Mouse (Mus musculus) heart, embryonic 15.5 days (tissue): ENCODE measurements at regions not wholly inside any gene's neighbourhood (a gene's known extent, or its start where the extent isn't known, plus 50 kb on each side); places are given as distances from the start of the nearest gene placed in this dataset.

Source experiments
- ATAC-seq: fragments of 200-750 bp; cut with Nextera tagmentation; replicated peaks from 2 replicates; pipeline ENCODE4 v1.8.0; 2017; ENCODE audit warnings: low read depth, moderate TSS enrichment; ENCODE audit not compliant: insufficient number of reproducible peaks, insufficient read depth, low FRiP score
- H3K27ac ChIP-seq: fragments of 300-500 bp; sonication (generic); 2 replicates; pipeline ENCODE4 v1.5.1; 2015; ENCODE audit warnings: mild to moderate bottlenecking, inconsistent platforms
- H3K27me3 ChIP-seq: fragments of 300-500 bp; sonication (generic); 2 replicates; pipeline ENCODE4 v1.6.1; 2015; ENCODE audit warnings: inconsistent platforms
- H3K36me3 ChIP-seq: fragments of 300-500 bp; sonication (generic); 2 replicates; pipeline ENCODE4 v1.6.1; 2015; ENCODE audit warnings: mild to moderate bottlenecking, inconsistent platforms
- H3K4me1 ChIP-seq: fragments of 300-500 bp; sonication (generic); replicated peaks from 2 replicates; pipeline ENCODE4 v1.6.1; 2015; ENCODE audit warnings: inconsistent platforms
- H3K4me2 ChIP-seq: fragments of 300-500 bp; sonication (generic); 2 replicates; pipeline ENCODE4 v1.6.1; 2015; ENCODE audit warnings: inconsistent platforms, mild to moderate bottlenecking, moderate library complexity
- H3K4me3 ChIP-seq: fragments of 300-500 bp; sonication (generic); 2 replicates; pipeline ENCODE4 v1.5.1; 2015; ENCODE audit warnings: mild to moderate bottlenecking, inconsistent platforms
- H3K9ac ChIP-seq: fragments of 300-500 bp; sonication (generic); 2 replicates; pipeline ENCODE4 v1.6.1; 2015; ENCODE audit warnings: mild to moderate bottlenecking, inconsistent platforms
- H3K9me3 ChIP-seq: fragments of 300-500 bp; sonication (generic); replicated peaks from 2 replicates; pipeline ENCODE4 v1.6.1; 2016; ENCODE audit warnings: inconsistent platforms
- WGBS: fragments of 180-500 bp; shearing (Covaris S2); methylation state at CpG from one replicate; pipeline ENCODE4 v1.1.7; 2015; ENCODE audit warnings: mixed read lengths; 5-methylcytosine and 5-hydroxymethylcytosine counted together

GRCm38 (mm10) chr5:133675636-133676035 lies 423.9 kb upstream of the Castor2 start:
- 65% methylated on average over 3 of the region's 3 CpGs for WGBS
- Histone ChIP-seq H3K36me3 (no peaks in the 10 kb centered on the region), H3K9me3 (no peaks in the 10 kb centered on the region), H3K27ac (no peak overlapping the region), H3K9ac (no peak overlapping the region), H3K27me3 (no peaks in the 10 kb centered on the region), H3K4me1 (peaks cover 2% of the 10 kb centered on the region; the same call in 1 of the 2 replicates), H3K4me2 (no peak overlapping the region), H3K4me3 (no peak overlapping the region)
- ATAC-seq: no peak

- Histone ChIP-seq H3K9ac (no peak overlapping the region), H3K9me3 (no peaks in the 10 kb centered on the region), H3K27ac (no peak overlapping the region), H3K4me3 (no peak overlapping the region), H3K36me3 (no peaks in the 10 kb centered on the region), H3K4me1 (peaks cover 2% of the 10 kb centered on the region; the same call in 1 of the 2 replicates), H3K4me2 (no peak overlapping the region), H3K27me3 (peaks cover 4% of the 10 kb centered on the region)
- 39% methylated on average over 6 of the region's 6 CpGs for WGBS
- ATAC-seq: no peak
Measured at GRCm38 (mm10) chr5:133666473-133666872, 433.0 kb upstream of the Castor2 start.

GRCm38 (mm10) chr5:133662474-133663256 lies 436.8 kb upstream of the Castor2 start:
- Histone ChIP-seq H3K36me3 (no peaks in the 10 kb centered on the region), H3K27me3 (peaks cover 4% of the 10 kb centered on the region), H3K9ac (no peak overlapping the region), H3K4me1 (no peaks in the 10 kb centered on the region; the same call in 1 of the 2 replicates), H3K4me2 (no peak overlapping the region), H3K4me3 (no peak overlapping the region), H3K27ac (no peak overlapping the region), H3K9me3 (no peaks in the 10 kb centered on the region)
- 80% methylated on average over 7 of the region's 7 CpGs for WGBS
- ATAC-seq: no peak

- H3K36me3 ChIP-seq: no peaks in the 10 kb centered on the region
- 82% methylated on average over 11 of the region's 11 CpGs for whole genome bisulfite sequencing
- H3K4me1 ChIP-seq: no peaks in the 10 kb centered on the region
- no peaks in the 10 kb centered on the region for H3K9me3 ChIP-seq
- ATAC-seq: no peak
- no peak overlapping the region for H3K27ac ChIP-seq
- H3K4me3 ChIP-seq: no peak overlapping the region
- H3K4me2 ChIP-seq: no peak overlapping the region
- no peak overlapping the region for H3K9ac ChIP-seq
- no peaks in the 10 kb centered on the region; the same call in 1 of the 2 replicates for H3K27me3 ChIP-seq
Measured at GRCm38 (mm10) chr5:133660351-133660750, 439.2 kb upstream of the Castor2 start.

GRCm38 (mm10) chr5:133656837-133657236 lies 442.7 kb upstream of the Castor2 start:
- Histone ChIP-seq H3K4me3 (no peak overlapping the region), H3K27me3 (no peaks in the 10 kb centered on the region), H3K4me1 (no peaks in the 10 kb centered on the region), H3K27ac (no peak overlapping the region), H3K4me2 (no peak overlapping the region), H3K36me3 (no peaks in the 10 kb centered on the region), H3K9me3 (no peaks in the 10 kb centered on the region; the same call in 1 of the 2 replicates), H3K9ac (no peak overlapping the region)
- 76% methylated on average over 8 of the region's 8 CpGs for WGBS
- no peak for ATAC-seq

- no peak overlapping the region for H3K4me2 ChIP-seq
- no peak overlapping the region for H3K4me3 ChIP-seq
- WGBS: 67% methylated on average over 1 of the region's 1 CpGs
- no peak for ATAC-seq
- no peak overlapping the region for H3K27ac ChIP-seq
- H3K9me3 ChIP-seq: no peaks in the 10 kb centered on the region; the same call in 1 of the 2 replicates
- H3K9ac ChIP-seq: no peak overlapping the region
- H3K27me3 ChIP-seq: no peaks in the 10 kb centered on the region
- H3K4me1 ChIP-seq: no peaks in the 10 kb centered on the region
- no peaks in the 10 kb centered on the region for H3K36me3 ChIP-seq
Measured at GRCm38 (mm10) chr5:133653431-133653830, 446.1 kb upstream of the Castor2 start.

- no peak overlapping the region for H3K27ac ChIP-seq
- no peak overlapping the region for H3K4me3 ChIP-seq
- no peaks in the 10 kb centered on the region for H3K27me3 ChIP-seq
- H3K9ac ChIP-seq: no peak overlapping the region
- no peaks in the 10 kb centered on the region for H3K36me3 ChIP-seq
- no peak overlapping the region for H3K4me2 ChIP-seq
- ATAC-seq: no peak
- no peaks in the 10 kb centered on the region for H3K4me1 ChIP-seq
- WGBS: 88% methylated on average over 3 of the region's 3 CpGs
- H3K9me3 ChIP-seq: no peaks in the 10 kb centered on the region; the same call in 1 of the 2 replicates
Measured at GRCm38 (mm10) chr5:133650246-133650645, 449.3 kb upstream of the Castor2 start.

GRCm38 (mm10) chr5:133645696-133646195 lies 453.8 kb upstream of the Castor2 start:
- Histone ChIP-seq H3K4me3 (no peak overlapping the region), H3K9me3 (no peaks in the 10 kb centered on the region), H3K27ac (no peak overlapping the region), H3K4me1 (no peaks in the 10 kb centered on the region), H3K9ac (no peak overlapping the region), H3K36me3 (no peaks in the 10 kb centered on the region), H3K4me2 (no peak overlapping the region), H3K27me3 (no peaks in the 10 kb centered on the region)
- no peak for ATAC-seq
- WGBS: 85% methylated on average over 3 of the region's 3 CpGs

GRCm38 (mm10) chr5:133643326-133643725 lies 456.2 kb upstream of the Castor2 start:
- 60% methylated on average over 2 of the region's 2 CpGs for WGBS
- H3K27ac ChIP-seq: no peak overlapping the region
- H3K4me2 ChIP-seq: no peak overlapping the region
- ATAC-seq: no peak
- H3K9ac ChIP-seq: no peak overlapping the region
- H3K4me1 ChIP-seq: no peaks in the 10 kb centered on the region
- H3K36me3 ChIP-seq: no peaks in the 10 kb centered on the region
- H3K4me3 ChIP-seq: no peak overlapping the region
- H3K9me3 ChIP-seq: no peaks in the 10 kb centered on the region
- no peaks in the 10 kb centered on the region for H3K27me3 ChIP-seq

- Histone ChIP-seq H3K4me3 (no peak overlapping the region), H3K4me2 (no peak overlapping the region), H3K36me3 (no peaks in the 10 kb centered on the region), H3K9ac (no peak overlapping the region), H3K27ac (no peak overlapping the region), H3K27me3 (no peaks in the 10 kb centered on the region), H3K9me3 (no peaks in the 10 kb centered on the region), H3K4me1 (no peaks in the 10 kb centered on the region)
- 46% methylated on average over 5 of the region's 5 CpGs for WGBS
- no peak for ATAC-seq
Measured at GRCm38 (mm10) chr5:133634481-133634880, 465.0 kb upstream of the Castor2 start.

- H3K27ac ChIP-seq: no peak overlapping the region
- no peak overlapping the region for H3K4me2 ChIP-seq
- H3K36me3 ChIP-seq: no peaks in the 10 kb centered on the region
- ATAC-seq: no peak
- no peaks in the 10 kb centered on the region for H3K9me3 ChIP-seq
- no peak overlapping the region for H3K9ac ChIP-seq
- no peaks in the 10 kb centered on the region for H3K4me1 ChIP-seq
- no peaks in the 10 kb centered on the region for H3K27me3 ChIP-seq
- no peak overlapping the region for H3K4me3 ChIP-seq
Measured at GRCm38 (mm10) chr5:133631812-133632211, 467.7 kb upstream of the Castor2 start.

- WGBS: 61% methylated on average over 8 of the region's 8 CpGs
- no peak for ATAC-seq
- Histone ChIP-seq H3K9ac (no peak overlapping the region), H3K36me3 (no peaks in the 10 kb centered on the region), H3K27ac (no peak overlapping the region), H3K4me3 (no peak overlapping the region), H3K4me1 (no peaks in the 10 kb centered on the region), H3K4me2 (no peak overlapping the region), H3K27me3 (no peaks in the 10 kb centered on the region), H3K9me3 (no peaks in the 10 kb centered on the region)
Measured at GRCm38 (mm10) chr5:133619347-133619746, 480.2 kb upstream of the Castor2 start.
